Mouse (Mus musculus) bone marrow macrophage, adult 2 months (primary cell): ENCODE results near the gene 4921517D22Rik.
"Not testable (repeated sequence)": the region's sequence is repeated elsewhere in the genome, so short reads cannot be mapped to it uniquely, and the experiment has no call there.

Experiments
- CTCF ChIP-seq: IDR thresholded peaks from 2 replicates; pipeline ENCODE4 v1.5.1; 2012; ENCODE audit warnings: low read depth, mild to moderate bottlenecking, low read length, moderate library complexity
- POLR2A ChIP-seq: IDR thresholded peaks from 2 replicates; pipeline ENCODE4 v1.6.1; 2012; ENCODE audit warnings: mild to moderate bottlenecking, low read depth, low read length, borderline replicate concordance

DNA sequence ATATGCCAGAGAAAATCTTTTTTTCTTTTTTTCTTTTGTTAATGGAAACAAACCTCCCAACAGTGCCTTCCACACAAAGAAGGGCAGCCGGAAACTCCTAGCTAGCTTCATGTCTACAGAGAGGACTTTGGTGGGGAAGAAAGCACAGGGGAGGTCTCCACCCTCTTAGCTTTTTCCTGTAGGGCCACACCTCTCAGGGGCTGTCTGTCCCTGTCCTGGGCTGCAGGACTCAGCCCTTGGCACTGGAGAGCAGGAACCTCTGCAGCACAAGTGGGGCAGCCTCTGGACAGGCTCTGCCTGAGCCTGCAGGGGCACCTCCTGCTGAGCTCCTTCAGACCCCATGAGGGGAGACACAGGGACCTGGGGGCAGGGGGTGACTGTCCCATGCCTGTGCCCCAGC is 6.2 kb upstream of the 4921517D22Rik start:
- not testable (repeated sequence) for TF ChIP-seq POLR2A, CTCF
